Mouse (Mus musculus): ENCODE results near the gene Alas2.

DNA sequence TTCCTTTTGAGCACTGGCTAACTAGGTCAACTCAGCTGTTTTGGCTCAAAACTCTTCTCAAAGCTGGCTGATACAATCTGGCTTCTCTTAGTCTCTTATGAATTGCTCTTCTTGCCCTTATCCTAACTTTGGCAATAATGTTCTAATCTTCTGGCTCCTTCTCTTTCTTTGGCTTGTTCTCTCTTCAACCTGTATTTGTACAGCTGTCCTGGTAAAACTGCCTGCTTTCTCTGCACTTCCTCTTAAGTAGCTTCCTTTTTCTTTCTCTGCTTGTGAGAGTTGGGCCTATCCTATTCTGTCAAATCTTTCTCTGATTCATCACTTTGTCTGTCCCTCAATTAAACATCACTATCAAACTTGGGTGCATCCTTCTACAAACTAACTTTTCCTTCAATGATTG lies 5.5 kb upstream of the Alas2 start:
- TF ChIP-seq USF1 (IDR thresholded peaks at IDR 0.05; ENCODE audit: low read depth): no peak
- TF ChIP-seq POLR2AphosphoS2 (IDR thresholded peaks at IDR 0.05; ENCODE audit: insufficient read length, low read depth): no peak
- no peak for TF ChIP-seq MAX (IDR thresholded peaks at IDR 0.05; ENCODE audit: low read depth)
- no peak for TF ChIP-seq TCF3 (IDR thresholded peaks at IDR 0.05; ENCODE audit: insufficient read length, low read depth)
- no peak for TF ChIP-seq POLR2A (IDR thresholded peaks at IDR 0.05; ENCODE audit: insufficient read length, low read depth)

Data from myocyte (in vitro differentiated cells).